Mouse (Mus musculus) limb, embryonic 12.5 days (tissue): ENCODE measurements around the gene Klhl10. TPM values are rescaled to one million over a fixed set of nuclear protein-coding genes. Genes with fewer than 3 reads are reported as not detected.

Experiments used
- ATAC-seq: fragments of 200-750 bp; cut with Nextera tagmentation; 2 replicates; pipeline ENCODE4 v1.8.0; 2017; ENCODE audit warnings: low read depth, moderate TSS enrichment; ENCODE audit not compliant: insufficient number of reproducible peaks, insufficient read depth, low FRiP score, low TSS enrichment
- H3K27ac ChIP-seq: fragments of 300-500 bp; sonication (generic); 2 replicates; pipeline ENCODE4 v1.5.1; 2016; ENCODE audit warnings: mild to moderate bottlenecking, moderate library complexity
- H3K27me3 ChIP-seq: fragments of 300-500 bp; sonication (generic); 2 replicates; pipeline ENCODE4 v1.6.1; 2016; ENCODE audit warnings: mild to moderate bottlenecking, moderate library complexity
- H3K36me3 ChIP-seq: fragments of 300-500 bp; sonication (generic); 2 replicates; pipeline ENCODE4 v1.6.1; 2016; ENCODE audit warnings: mild to moderate bottlenecking, moderate library complexity
- H3K4me1 ChIP-seq: fragments of 300-500 bp; sonication (generic); replicated peaks from 2 replicates; pipeline ENCODE4 v1.6.1; 2016
- H3K4me2 ChIP-seq: fragments of 300-500 bp; sonication (generic); 2 replicates; pipeline ENCODE4 v1.6.1; 2016; ENCODE audit warnings: mild to moderate bottlenecking, moderate library complexity
- H3K4me3 ChIP-seq: fragments of 300-500 bp; sonication (generic); replicated peaks from 2 replicates; pipeline ENCODE4 v1.5.1; 2016; ENCODE audit warnings: mild to moderate bottlenecking
- H3K9ac ChIP-seq: fragments of 300-500 bp; sonication (generic); replicated peaks from 2 replicates; pipeline ENCODE4 v1.6.1; 2016; ENCODE audit warnings: mild to moderate bottlenecking, moderate library complexity
- H3K9me3 ChIP-seq: fragments of 300-500 bp; sonication (generic); 2 replicates; pipeline ENCODE4 v1.6.1; 2016; ENCODE audit warnings: mild to moderate bottlenecking, moderate library complexity
- WGBS: fragments of 180-500 bp; shearing (Covaris S2); methylation state at CpG from one replicate; pipeline ENCODE4 v1.1.7; 2016; 5-methylcytosine and 5-hydroxymethylcytosine counted together
- polyA plus RNA-seq: library from polyadenylated mRNA; unstranded; fragments of >200 nt; fragmentation: Nextera tagmentation; extraction: Ambion mirVana; gene quantifications from 2 replicates; pipeline ENCODE4 v1.2.1, GENCODE M21; 2016

The Klhl10 gene
- polyA plus RNA-seq, 1 experiment from 2014 or later = 1.0 TPM

DNA sequence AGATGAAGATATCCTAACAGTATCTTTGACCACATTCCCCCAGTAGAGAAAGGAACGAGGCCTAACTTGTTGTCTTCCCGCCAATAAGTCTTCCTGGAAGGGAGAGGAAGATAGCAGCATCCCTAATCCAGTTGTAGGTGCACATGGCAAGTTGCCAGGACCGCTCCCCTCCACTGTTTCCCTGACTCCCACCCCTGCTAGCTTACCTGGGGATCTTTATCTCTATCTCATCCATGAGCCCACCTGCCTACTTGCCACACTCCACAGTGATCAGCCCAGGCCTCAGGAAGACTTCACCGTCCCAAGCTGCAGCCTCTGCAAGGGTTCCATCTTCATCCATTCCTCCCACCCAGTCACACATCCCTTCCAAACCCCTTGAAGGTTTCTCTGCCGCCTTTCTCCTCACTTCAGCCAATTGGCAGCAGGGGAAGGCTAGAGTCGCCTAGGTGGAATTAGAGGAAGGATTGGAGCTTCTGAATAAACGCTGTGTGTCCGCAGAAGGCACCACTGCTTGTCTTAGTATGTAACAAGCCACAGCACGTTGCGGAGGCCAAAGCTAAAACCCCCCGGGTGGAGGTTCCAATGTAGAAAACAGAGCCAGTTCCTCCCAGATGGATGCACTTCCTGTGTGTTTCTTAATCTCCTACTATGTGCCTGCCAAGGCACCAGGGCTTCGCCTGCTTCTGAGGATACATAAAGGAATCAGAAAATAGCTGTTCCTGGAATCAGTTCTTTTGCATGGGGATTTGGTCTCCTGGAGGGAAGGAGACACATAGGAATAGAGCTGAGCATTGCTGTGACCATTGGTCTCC, 41.8 kb upstream of the Klhl10 start:
- no peak overlapping the region for H3K9ac ChIP-seq
- 79% methylated on average over 12 of the region's 12 CpGs for WGBS
- H3K27ac ChIP-seq = no peak overlapping the region
- ATAC-seq = no peak
- no peak overlapping the region for H3K4me2 ChIP-seq
- peaks cover 6% of the 10 kb centered on the region for H3K27me3 ChIP-seq
- H3K36me3 ChIP-seq = no peaks in the 10 kb centered on the region
- H3K4me1 ChIP-seq = peaks cover 29% of the 10 kb centered on the region
- no peaks in the 10 kb centered on the region for H3K9me3 ChIP-seq
- no peak overlapping the region for H3K4me3 ChIP-seq

DNA sequence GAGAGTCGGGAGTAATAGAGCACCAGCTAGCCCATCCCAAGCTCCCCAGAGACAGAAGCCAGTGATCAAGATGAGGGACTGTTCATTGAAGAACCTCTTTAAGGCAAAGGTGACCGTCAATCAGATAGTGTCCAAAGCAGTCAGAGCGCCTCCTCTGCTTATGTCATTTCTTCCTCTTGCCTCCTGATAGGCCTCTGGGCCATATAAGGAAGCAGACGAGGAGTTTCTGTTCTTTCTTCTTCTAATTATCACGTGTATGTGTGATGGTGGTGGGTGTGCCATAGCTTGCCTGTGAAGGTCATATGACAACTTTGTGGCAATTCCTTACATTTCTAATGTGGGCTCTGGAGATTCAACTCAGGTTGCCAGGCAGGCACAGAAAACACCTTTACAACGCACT, 40.9 kb upstream of the Klhl10 start:
- Histone ChIP-seq H3K27ac (no peak overlapping the region), H3K4me3 (no peak overlapping the region), H3K4me2 (no peak overlapping the region), H3K4me1 (peaks cover 19% of the 10 kb centered on the region), H3K9ac (no peak overlapping the region), H3K27me3 (peaks cover 4% of the 10 kb centered on the region), H3K9me3 (no peaks in the 10 kb centered on the region), H3K36me3 (no peaks in the 10 kb centered on the region)
- ATAC-seq = no peak
- 76% methylated on average over 6 of the region's 6 CpGs for WGBS

DNA sequence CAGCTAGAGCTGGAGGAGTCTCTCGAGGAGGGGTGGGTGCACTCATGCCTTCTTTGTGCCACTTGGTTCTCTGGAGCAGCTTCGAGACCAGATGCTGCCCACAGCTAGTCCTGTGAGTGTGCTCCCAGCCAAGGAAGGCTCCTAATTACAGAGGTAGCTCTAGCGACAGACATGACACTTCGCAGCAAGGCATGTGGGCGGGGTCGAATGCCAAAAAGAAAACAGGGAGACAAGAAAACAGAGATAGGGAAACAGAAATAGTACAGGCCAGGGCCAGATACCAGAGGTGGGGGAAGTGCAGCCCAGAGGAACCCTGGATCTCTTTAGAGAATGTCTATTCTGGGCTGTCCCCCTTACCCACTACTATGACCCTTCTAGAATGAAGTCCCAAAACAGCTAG, 39.5 kb upstream of the Klhl10 start:
- H3K27ac ChIP-seq = no peak overlapping the region
- H3K4me3 ChIP-seq = no peak overlapping the region
- H3K36me3 ChIP-seq = peaks cover 6% of the 10 kb centered on the region; the same call in 1 of the 2 replicates
- no peaks in the 10 kb centered on the region for H3K27me3 ChIP-seq
- no peak overlapping the region for H3K4me2 ChIP-seq
- no peaks in the 10 kb centered on the region for H3K9me3 ChIP-seq
- no peak for ATAC-seq
- 26% methylated on average over 6 of the region's 6 CpGs for WGBS
- 0 out of 2 replicates have a peak, but pooled peaks cover 6% of the 10 kb centered on the region for H3K4me1 ChIP-seq
- H3K9ac ChIP-seq = no peak overlapping the region

DNA sequence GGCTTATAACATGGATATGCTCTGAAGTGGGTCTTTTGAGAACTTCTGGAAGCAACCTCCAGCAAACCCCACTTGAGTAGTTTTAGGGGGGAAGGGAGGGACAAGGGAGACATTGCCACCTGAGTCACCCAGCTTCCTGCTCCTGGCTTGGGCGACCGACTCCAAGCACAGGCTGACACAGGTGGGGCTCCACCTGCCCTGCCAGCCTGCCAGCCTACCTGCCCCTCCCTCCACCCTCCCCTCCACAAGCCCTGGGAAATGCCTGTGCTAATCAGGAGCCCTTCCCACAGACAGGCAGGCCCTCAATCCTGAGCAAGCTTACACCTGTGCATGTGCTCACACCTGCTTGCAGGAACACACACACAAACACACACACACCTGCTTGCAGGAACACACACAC, 39.0 kb upstream of the Klhl10 start:
- peaks cover 7% of the 10 kb centered on the region; the same call in 1 of the 2 replicates for H3K36me3 ChIP-seq
- no peak overlapping the region for H3K4me3 ChIP-seq
- no peak overlapping the region for H3K9ac ChIP-seq
- no peak overlapping the region for H3K27ac ChIP-seq
- 74% methylated on average over 2 of the region's 2 CpGs for WGBS
- no peak overlapping the region for H3K4me2 ChIP-seq
- 0 out of 2 replicates have a peak, but pooled peaks cover 5% of the 10 kb centered on the region for H3K4me1 ChIP-seq
- no peaks in the 10 kb centered on the region for H3K9me3 ChIP-seq
- ATAC-seq = no peak
- no peaks in the 10 kb centered on the region for H3K27me3 ChIP-seq

DNA sequence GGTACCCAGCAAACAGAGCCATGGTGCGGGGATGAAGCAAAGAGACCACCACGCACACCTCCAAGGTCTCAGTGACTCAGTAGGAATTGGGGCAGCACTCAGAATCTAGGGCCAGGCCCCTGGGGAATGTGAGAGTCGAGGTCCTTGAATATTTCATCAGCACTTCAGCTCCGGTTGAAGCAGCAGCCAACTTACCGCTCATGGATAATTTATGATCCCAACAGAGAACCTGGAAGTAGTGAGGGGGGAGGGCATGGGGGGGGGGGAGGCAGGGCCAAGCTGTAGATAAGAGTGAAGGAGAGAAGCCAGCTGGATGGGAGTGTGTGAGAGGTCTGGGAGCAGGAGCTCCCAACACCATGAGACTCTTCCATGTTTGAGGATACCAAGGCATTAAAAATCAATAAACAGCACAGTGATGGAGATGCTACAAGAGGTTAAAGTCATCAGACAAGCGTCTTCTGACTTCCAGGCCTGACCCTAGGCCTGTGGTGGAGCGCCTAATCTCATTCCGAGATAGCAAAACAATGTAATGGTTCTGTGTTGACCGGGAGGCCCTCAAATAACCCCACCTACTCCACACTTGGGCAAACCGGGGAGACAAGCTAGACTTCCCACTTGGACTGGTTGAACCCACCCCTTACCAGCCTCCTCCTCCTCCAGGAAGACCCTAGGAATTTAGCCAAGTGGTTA, 38.1 kb upstream of the Klhl10 start:
- Histone ChIP-seq H3K9ac (no peak overlapping the region), H3K4me3 (no peak overlapping the region), H3K4me2 (no peak overlapping the region), H3K36me3 (peaks cover 14% of the 10 kb centered on the region), H3K27me3 (no peaks in the 10 kb centered on the region), H3K4me1 (peaks cover 14% of the 10 kb centered on the region; the same call in 1 of the 2 replicates), H3K27ac (no peak overlapping the region), H3K9me3 (no peaks in the 10 kb centered on the region)
- WGBS = 73% methylated on average over 10 of the region's 10 CpGs
- no peak for ATAC-seq

DNA sequence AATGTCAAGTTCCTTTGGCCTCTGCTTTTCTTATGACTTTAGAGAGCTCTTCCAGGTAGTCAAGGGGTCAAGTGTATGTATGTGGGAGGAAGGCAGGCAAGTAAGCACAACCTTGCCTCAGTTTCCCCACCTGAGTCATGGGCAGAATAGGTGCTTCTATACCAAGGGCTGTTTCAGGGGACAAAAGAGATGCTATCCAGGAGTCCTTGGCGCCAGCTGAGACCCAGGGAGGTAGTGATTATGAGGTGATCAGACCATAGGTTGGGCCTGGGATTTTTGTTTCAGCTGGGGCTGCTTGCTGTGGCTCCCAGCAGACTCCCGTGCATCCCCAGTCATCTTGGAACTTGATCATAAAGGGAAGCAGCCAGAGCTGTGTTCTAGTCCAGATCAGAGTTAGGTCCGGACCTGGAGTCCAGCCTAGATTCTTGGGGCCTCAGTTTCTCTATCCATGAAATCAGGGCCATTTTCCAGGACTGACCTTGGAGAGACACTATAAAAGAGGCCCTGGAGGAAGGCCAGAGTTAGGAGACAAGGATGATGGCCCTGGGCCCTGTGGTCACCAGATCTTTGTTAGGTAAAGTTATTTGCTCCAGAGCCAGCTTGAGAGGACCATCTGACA, 37.2 kb upstream of the Klhl10 start:
- H3K36me3 ChIP-seq = peaks cover 24% of the 10 kb centered on the region
- no peak overlapping the region for H3K9ac ChIP-seq
- no peak for ATAC-seq
- H3K4me3 ChIP-seq = no peak overlapping the region
- no peak overlapping the region for H3K27ac ChIP-seq
- H3K4me2 ChIP-seq = no peak overlapping the region
- WGBS = 84% methylated on average over 3 of the region's 3 CpGs
- no peaks in the 10 kb centered on the region for H3K27me3 ChIP-seq
- no peaks in the 10 kb centered on the region for H3K9me3 ChIP-seq
- peaks cover 16% of the 10 kb centered on the region; the same call in 1 of the 2 replicates for H3K4me1 ChIP-seq

DNA sequence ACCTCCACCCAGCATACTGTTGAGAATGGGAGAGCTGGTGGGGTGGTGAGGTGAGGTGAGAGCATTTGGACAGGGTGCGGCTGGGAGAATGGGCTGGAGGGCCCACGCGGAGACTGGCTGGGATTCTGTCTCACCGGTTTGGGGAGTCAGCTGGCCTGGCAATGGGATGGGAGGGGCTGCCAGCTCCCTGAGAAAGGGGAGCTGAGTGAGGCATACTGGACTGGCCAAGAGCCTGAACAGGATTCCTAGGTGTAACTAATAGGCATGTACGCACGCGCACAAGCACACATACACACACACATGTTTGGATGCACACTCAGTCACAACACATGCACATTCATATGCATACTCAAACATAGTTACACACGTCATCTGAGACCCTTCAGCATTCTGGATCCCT, 35.4 kb upstream of the Klhl10 start:
- Histone ChIP-seq H3K36me3 (peaks cover 40% of the 10 kb centered on the region), H3K27me3 (no peaks in the 10 kb centered on the region), H3K4me3 (no peak overlapping the region), H3K4me1 (peaks cover 20% of the 10 kb centered on the region), H3K4me2 (no peak overlapping the region), H3K9ac (no peak overlapping the region), H3K9me3 (no peaks in the 10 kb centered on the region), H3K27ac (0 out of 2 replicates have a peak overlapping the region, but pooled peaks have one; percentile 35)
- no peak for ATAC-seq
- WGBS = 79% methylated on average over 8 of the region's 8 CpGs

DNA sequence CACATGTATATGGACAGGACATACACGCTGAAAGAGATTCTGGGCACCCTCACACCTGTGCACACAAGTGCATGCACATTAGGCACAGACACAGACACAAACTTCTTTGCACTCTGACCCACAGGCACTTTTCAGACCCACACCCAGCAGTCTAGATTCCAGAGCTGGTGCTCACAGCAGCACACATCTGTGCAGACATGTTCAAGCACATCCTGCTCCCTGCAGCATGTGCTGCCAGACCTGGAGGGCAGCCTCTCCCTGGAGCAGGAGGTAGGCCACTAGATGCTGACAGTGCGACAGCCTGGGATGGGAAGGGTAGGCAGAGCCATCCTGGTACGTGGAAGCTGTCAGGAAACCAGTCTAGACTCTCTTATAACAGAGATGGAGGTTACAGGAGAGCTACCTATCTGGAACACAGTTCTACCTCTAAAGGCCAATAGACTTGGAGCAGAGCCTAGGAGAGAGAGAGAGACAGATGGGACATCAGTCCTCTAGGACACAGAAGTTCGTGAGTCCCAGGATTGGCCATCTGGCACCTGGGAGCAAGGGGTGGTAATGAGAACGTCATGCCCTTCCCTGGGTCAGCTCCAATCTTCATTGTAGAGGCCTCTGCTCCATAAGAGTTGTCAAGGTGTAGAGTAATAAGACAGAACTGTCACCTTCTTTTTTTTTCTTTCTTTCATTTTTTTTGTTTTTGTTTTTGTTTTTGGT, 34.6 kb upstream of the Klhl10 start:
- H3K4me1 ChIP-seq = peaks cover 22% of the 10 kb centered on the region
- peaks cover 41% of the 10 kb centered on the region for H3K36me3 ChIP-seq
- H3K4me2 ChIP-seq = peak overlapping the region; percentile 6; the same call in 1 of the 2 replicates
- no peaks in the 10 kb centered on the region for H3K9me3 ChIP-seq
- ATAC-seq = no peak
- 72% methylated on average over 5 of the region's 5 CpGs for WGBS
- no peak overlapping the region for H3K27ac ChIP-seq
- H3K9ac ChIP-seq = no peak overlapping the region
- H3K4me3 ChIP-seq = no peak overlapping the region
- no peaks in the 10 kb centered on the region for H3K27me3 ChIP-seq

DNA sequence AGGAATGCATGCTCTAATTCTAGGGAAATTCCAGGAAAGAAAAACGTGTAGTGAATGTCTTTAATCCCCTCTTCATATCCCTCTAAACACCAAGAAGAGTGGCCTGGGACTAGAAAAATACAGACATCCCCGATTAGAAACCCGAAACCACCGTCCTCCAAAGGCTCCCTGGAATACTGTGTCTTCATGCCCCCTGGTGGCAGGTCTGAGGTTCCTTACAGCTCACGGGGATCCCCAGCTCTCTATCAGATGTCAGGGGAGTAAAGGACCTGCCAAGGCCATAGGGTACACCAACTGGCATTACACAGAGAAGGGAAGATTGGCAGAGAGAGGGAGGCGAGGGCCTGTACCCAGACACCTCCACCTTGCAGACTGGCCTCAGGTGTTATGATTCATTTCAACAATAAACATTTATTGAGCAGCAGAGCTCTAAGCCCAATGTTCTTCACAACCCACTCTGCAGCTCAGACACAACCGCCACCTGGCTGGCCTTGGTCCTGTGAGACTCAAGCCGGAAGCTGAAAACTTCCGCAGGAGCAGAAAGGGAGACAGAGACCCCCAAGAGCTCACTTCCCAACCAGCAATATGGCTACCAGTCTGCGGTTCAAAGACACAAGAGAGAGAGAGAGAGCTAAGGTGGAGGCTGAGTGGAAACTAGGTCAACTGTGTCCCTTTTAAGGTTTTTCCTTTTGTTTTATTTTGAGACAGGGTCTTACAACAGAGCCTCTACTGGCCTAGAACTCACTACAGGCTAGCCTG, 33.5 kb upstream of the Klhl10 start:
- Histone ChIP-seq H3K27ac (peak overlapping the region; percentile 29), H3K36me3 (peaks cover 48% of the 10 kb centered on the region), H3K4me2 (no peak overlapping the region), H3K27me3 (no peaks in the 10 kb centered on the region), H3K9ac (no peak overlapping the region), H3K4me1 (peaks cover 30% of the 10 kb centered on the region), H3K9me3 (no peaks in the 10 kb centered on the region), H3K4me3 (no peak overlapping the region)
- 38% methylated on average over 10 of the region's 10 CpGs for WGBS
- ATAC-seq = no peak

DNA sequence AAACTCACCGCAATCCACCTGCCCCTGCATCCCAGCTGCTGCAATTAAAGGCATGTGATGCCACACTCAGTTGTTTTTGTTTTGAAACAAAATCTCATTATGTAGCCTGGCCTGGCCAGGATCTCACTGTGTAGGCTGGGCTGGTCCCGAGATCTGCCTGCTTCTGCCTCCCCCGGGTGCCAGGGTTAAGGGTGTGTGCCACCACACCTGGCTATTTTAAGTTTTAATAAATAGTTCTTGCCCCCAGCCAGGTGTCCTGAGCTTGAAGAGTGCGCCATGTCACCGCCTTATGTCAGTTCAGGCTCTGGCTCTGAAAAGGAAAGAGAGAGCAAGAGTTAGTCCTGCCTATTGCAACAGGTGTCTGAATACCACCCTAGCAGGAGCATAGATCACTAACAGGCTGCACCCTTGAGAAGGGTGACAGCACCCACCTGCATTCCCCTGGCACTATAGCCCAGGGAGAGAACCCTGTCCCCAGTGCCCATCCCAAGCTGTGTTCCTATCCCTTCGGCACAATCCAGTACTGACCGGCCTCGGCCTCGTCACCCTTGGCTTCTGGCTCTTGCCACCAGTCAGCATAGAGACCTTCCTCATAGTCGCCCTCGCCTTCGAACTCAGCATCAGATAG, 32.8 kb upstream of the Klhl10 start:
- Histone ChIP-seq H3K27me3 (no peaks in the 10 kb centered on the region), H3K36me3 (peaks cover 48% of the 10 kb centered on the region), H3K27ac (peak overlapping the region; percentile 29; the same call in 1 of the 2 replicates), H3K4me2 (no peak overlapping the region), H3K4me1 (peaks cover 37% of the 10 kb centered on the region), H3K9me3 (no peaks in the 10 kb centered on the region), H3K4me3 (no peak overlapping the region), H3K9ac (no peak overlapping the region)
- 92% methylated on average over 12 of the region's 12 CpGs for WGBS
- ATAC-seq = no peak
